Mouse (Mus musculus) MEL (cell line): ENCODE results near the gene Eif4ebp2. TPM values are rescaled to one million over a fixed set of nuclear protein-coding genes. Genes with fewer than 3 reads are reported as not detected.

Experiments
- DNase-seq: peaks from one replicate; pipeline ENCODE4 v3.0.0; 2011; ENCODE audit warnings: low read depth, low spot score
- H3K27ac ChIP-seq: 2 replicates; pipeline ENCODE4 v1.5.1; 2012; ENCODE audit warnings: low read depth, mild to moderate bottlenecking, control low read depth, low read length, moderate library complexity; ENCODE audit not compliant: control insufficient read depth
- H3K27me3 ChIP-seq, 2 experiments: fragments of 150-350 bp in 1 of 2; sonication (generic) in 1 of 2; 2 replicates each; pipeline ENCODE4 v1.6.1; 2012; ENCODE audit warnings: low read length in 2 of 2, mild to moderate bottlenecking in 2 of 2, improper control_type of control experiment in 1 of 2, moderate library complexity in 1 of 2; ENCODE audit not compliant: insufficient read depth in 2 of 2, control insufficient read depth in 1 of 2
- H3K36me3 ChIP-seq, 2 experiments: 2 replicates each; pipeline ENCODE4 v1.6.1; 2012 to 2014; ENCODE audit warnings: low read length in 2 of 2, improper control_type of control experiment in 1 of 2, inconsistent platforms in 1 of 2, mild to moderate bottlenecking in 1 of 2; ENCODE audit not compliant: insufficient read depth in 2 of 2, control insufficient read depth in 1 of 2
- H3K4me1 ChIP-seq, 2 experiments: fragments of 150-350 bp in 1 of 2; sonication (generic) in 1 of 2; 2 replicates each; pipeline ENCODE4 v1.6.1; 2012; ENCODE audit warnings: low read length in 2 of 2, improper control_type of control experiment in 1 of 2, mild to moderate bottlenecking in 1 of 2; ENCODE audit not compliant: insufficient read depth in 2 of 2, control insufficient read depth in 1 of 2
- H3K4me3 ChIP-seq, 2 experiments: fragments of 150-350 bp in 1 of 2; sonication (generic) in 1 of 2; 2 replicates each; pipeline ENCODE4 v1.5.1; 2012; ENCODE audit warnings: low read depth in 2 of 2, low read length in 2 of 2, mild to moderate bottlenecking in 2 of 2, moderate library complexity in 2 of 2, control low read depth in 1 of 2, improper control_type of control experiment in 1 of 2; ENCODE audit not compliant: control insufficient read depth in 1 of 2, insufficient read depth in 1 of 2
- H3K79me2 ChIP-seq: 2 replicates; pipeline ENCODE4 v1.6.1; 2012; ENCODE audit warnings: mild to moderate bottlenecking, low read length, moderate library complexity; ENCODE audit not compliant: control insufficient read depth, poor library complexity, insufficient read depth
- H3K9ac ChIP-seq: 2 replicates; pipeline ENCODE4 v1.6.1; 2012; ENCODE audit warnings: low read depth, mild to moderate bottlenecking, control low read depth, low read length, moderate library complexity; ENCODE audit not compliant: control insufficient read depth, poor library complexity, severe bottlenecking
- H3K9me3 ChIP-seq: fragments of 150-350 bp; sonication (generic); replicated peaks from 2 replicates; pipeline ENCODE4 v1.6.1; 2012; ENCODE audit warnings: mild to moderate bottlenecking, low read length, improper control_type of control experiment, moderate library complexity; ENCODE audit not compliant: insufficient read depth
- CHD1 ChIP-seq: IDR thresholded peaks from 2 replicates; pipeline ENCODE4 v1.6.1; 2012; ENCODE audit warnings: low read depth, mild to moderate bottlenecking, inconsistent platforms, low read length, improper control_type of control experiment
- CHD2 ChIP-seq: IDR thresholded peaks from 2 replicates; pipeline ENCODE4 v1.6.1; 2011; ENCODE audit warnings: low read length, improper control_type of control experiment
- E2F4 ChIP-seq: IDR thresholded peaks from 2 replicates; pipeline ENCODE4 v1.6.1; 2011; ENCODE audit warnings: low read depth, low read length, improper control_type of control experiment, borderline replicate concordance
- ETS1 ChIP-seq: IDR thresholded peaks from 2 replicates; pipeline ENCODE4 v1.6.1; 2012; ENCODE audit warnings: low read depth, mild to moderate bottlenecking, inconsistent platforms, low read length, improper control_type of control experiment, moderate library complexity
- GABPA ChIP-seq: IDR thresholded peaks from 2 replicates; pipeline ENCODE4 v1.6.1; 2012; ENCODE audit warnings: low read depth, mild to moderate bottlenecking, inconsistent platforms, low read length, improper control_type of control experiment, moderate library complexity
- HCFC1 ChIP-seq: IDR thresholded peaks from 2 replicates; pipeline ENCODE4 v1.6.1; 2012; ENCODE audit warnings: low read depth, mild to moderate bottlenecking, inconsistent platforms, low read length, improper control_type of control experiment, moderate library complexity
- JUND ChIP-seq: IDR thresholded peaks from 2 replicates; pipeline ENCODE4 v1.6.1; 2011; ENCODE audit warnings: low read depth, mild to moderate bottlenecking, improper control_type of control experiment, low read length
- KAT2A ChIP-seq: conservative IDR thresholded peaks from 2 replicates; pipeline ENCODE4 v1.6.1; 2012; ENCODE audit warnings: low read depth, low read length, improper control_type of control experiment, inconsistent platforms
- MAFK ChIP-seq: IDR thresholded peaks from 2 replicates; pipeline ENCODE4 v1.6.1; 2011; ENCODE audit warnings: low read depth, mild to moderate bottlenecking, low read length, improper control_type of control experiment, borderline replicate concordance
- MAX ChIP-seq: IDR thresholded peaks from 2 replicates; pipeline ENCODE4 v1.6.1; 2011; ENCODE audit warnings: low read length, improper control_type of control experiment
- MAZ ChIP-seq: IDR thresholded peaks from 2 replicates; pipeline ENCODE4 v1.6.1; 2012; ENCODE audit warnings: low read depth, mild to moderate bottlenecking, inconsistent platforms, low read length, improper control_type of control experiment
- MEF2A ChIP-seq: IDR thresholded peaks from 2 replicates; pipeline ENCODE4 v1.6.1; 2014; ENCODE audit warnings: low read depth, mild to moderate bottlenecking, inconsistent platforms, low read length, improper control_type of control experiment; ENCODE audit not compliant: poor library complexity, insufficient replicate concordance, severe bottlenecking; ENCODE audit errors: extremely low read depth
- MYB ChIP-seq: IDR thresholded peaks from 2 replicates; pipeline ENCODE4 v1.6.1; 2011; ENCODE audit warnings: mild to moderate bottlenecking, low read depth, low read length, improper control_type of control experiment
- MYC ChIP-seq: IDR thresholded peaks from 2 replicates; pipeline ENCODE4 v1.6.1; 2011; ENCODE audit warnings: low read depth, mild to moderate bottlenecking, low read length, improper control_type of control experiment, moderate library complexity
- NELFE ChIP-seq: IDR thresholded peaks from 2 replicates; pipeline ENCODE4 v1.6.1; 2011; ENCODE audit warnings: low read depth, low read length, improper control_type of control experiment
- NRF1 ChIP-seq: IDR thresholded peaks from 2 replicates; pipeline ENCODE4 v1.6.1; 2014; ENCODE audit warnings: low read depth, mild to moderate bottlenecking, inconsistent platforms, low read length, improper control_type of control experiment, moderate library complexity; ENCODE audit not compliant: poor library complexity, insufficient read depth, severe bottlenecking
- POLR2A ChIP-seq, 2 experiments: IDR thresholded peaks; 2 replicates each; pipeline ENCODE4 v1.6.1; 2011 to 2012; ENCODE audit warnings: low read length in 2 of 2, mild to moderate bottlenecking in 2 of 2, control low read depth in 1 of 2, improper control_type of control experiment in 1 of 2, low read depth in 1 of 2, moderate library complexity in 1 of 2; ENCODE audit not compliant: control insufficient read depth in 1 of 2, insufficient read depth in 1 of 2, poor library complexity in 1 of 2
- POLR2AphosphoS2 ChIP-seq: IDR thresholded peaks from 2 replicates; pipeline ENCODE4 v1.6.1; 2011; ENCODE audit warnings: low read length, improper control_type of control experiment
- POLR2AphosphoS5 ChIP-seq: IDR thresholded peaks from 2 replicates; pipeline ENCODE4 v1.6.1; 2012; ENCODE audit warnings: low read depth, borderline replicate concordance, mild to moderate bottlenecking, inconsistent platforms, low read length, moderate library complexity, mixed read lengths
- RAD21 ChIP-seq: IDR thresholded peaks from 2 replicates; pipeline ENCODE4 v1.6.1; 2011; ENCODE audit warnings: mild to moderate bottlenecking, low read depth, low read length, improper control_type of control experiment
- RCOR1 ChIP-seq: IDR thresholded peaks from 2 replicates; pipeline ENCODE4 v1.6.1; 2012; ENCODE audit warnings: low read depth, mild to moderate bottlenecking, inconsistent platforms, low read length, improper control_type of control experiment
- SMC3 ChIP-seq: IDR thresholded peaks from 2 replicates; pipeline ENCODE4 v1.6.1; 2011; ENCODE audit warnings: low read depth, low read length, improper control_type of control experiment
- TAL1 ChIP-seq: IDR thresholded peaks from 2 replicates; pipeline ENCODE4 v1.6.1; 2012; ENCODE audit warnings: mild to moderate bottlenecking, inconsistent platforms, low read length, moderate library complexity, mixed read lengths
- TBP ChIP-seq: IDR thresholded peaks from 2 replicates; pipeline ENCODE4 v1.8.0; 2011; ENCODE audit warnings: low read depth, low read length, improper control_type of control experiment
- TCF12 ChIP-seq: IDR thresholded peaks from 2 replicates; pipeline ENCODE4 v1.6.1; 2014; ENCODE audit warnings: low read depth, mild to moderate bottlenecking, inconsistent platforms, low read length, improper control_type of control experiment, moderate library complexity
- USF1 ChIP-seq: IDR thresholded peaks from 2 replicates; pipeline ENCODE4 v1.6.1; 2014; ENCODE audit warnings: low read depth, mild to moderate bottlenecking, inconsistent platforms, low read length, improper control_type of control experiment, moderate library complexity
- ZC3H11A ChIP-seq: IDR thresholded peaks from 2 replicates; pipeline ENCODE4 v1.6.1; 2012; ENCODE audit warnings: low read depth, mild to moderate bottlenecking, inconsistent platforms, low read length, improper control_type of control experiment
- polyA plus RNA-seq, 2 experiments: library from polyadenylated mRNA; stranded (reverse) in 1 of 2; unstranded in 1 of 2; fragments of >175 nt in 1 of 2; fragments of >200 nt in 1 of 2; gene quantifications; 2 replicates each; pipeline versions ENCODE4 v1.2.1 to v1.2.4; 2012; ENCODE audit warnings: low replicate concordance in 2 of 2, low read depth in 1 of 2; ENCODE audit not compliant: insufficient read length in 2 of 2, insufficient read depth in 1 of 2, missing spikeins in 1 of 2
- total RNA-seq: library from RNA; depleted of rRNA; stranded (reverse); fragments of 300-350 nt; gene quantifications from 2 replicates; pipeline ENCODE4 v1.2.3, GENCODE M21; 2012

Eif4ebp2 gene
- total and polyA plus RNA-seq, 3 experiments, result 17.1 to 186 (median 52.9) TPM

DNA sequence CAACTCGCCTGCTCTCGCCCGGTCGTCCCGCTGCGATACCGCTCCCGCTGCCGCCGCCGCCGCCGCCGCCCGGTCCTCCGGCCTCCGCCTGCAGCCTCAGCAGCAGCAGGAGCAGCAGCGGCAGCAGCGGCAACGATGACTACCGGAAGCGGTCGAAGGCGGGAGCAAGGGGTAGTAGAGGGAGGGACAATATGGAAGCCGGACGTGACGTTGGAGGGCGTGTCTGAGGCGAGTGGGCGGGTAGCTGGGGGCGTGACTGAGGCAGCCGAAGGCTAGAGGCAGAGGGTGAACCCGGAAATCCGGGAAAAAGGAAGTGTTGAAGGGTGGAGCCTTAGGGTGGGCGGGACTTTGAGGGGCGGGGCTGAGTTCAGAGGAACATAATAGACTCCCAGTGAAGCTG is at the start of gene Eif4ebp2 (continued):
- peak; percentile 81 for TF ChIP-seq HCFC1
- no peak for TF ChIP-seq E2F4

DNA sequence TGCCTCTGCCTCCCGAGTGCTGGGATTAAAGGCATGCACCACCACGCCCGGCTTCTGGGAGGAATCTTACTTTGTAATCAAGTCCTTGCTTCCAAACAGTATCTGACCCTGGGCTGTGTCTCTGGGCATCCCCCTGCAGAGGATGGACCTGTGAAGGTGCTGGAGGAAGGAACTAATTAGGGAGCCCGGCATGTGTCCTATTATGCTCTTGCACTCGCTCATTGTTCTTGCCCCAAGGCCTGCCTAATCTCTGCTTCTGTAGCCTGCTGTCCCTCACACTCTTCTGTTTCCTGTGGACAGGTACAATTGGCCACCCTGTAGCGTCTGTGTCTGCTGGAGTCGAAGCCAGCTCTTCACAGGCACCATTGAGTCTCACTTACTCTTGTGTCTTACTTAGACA is 48.3 kb upstream of the Eif4ebp2 start:
- H3K27ac ChIP-seq, result no peak overlapping the region
- H3K4me3 ChIP-seq, result no peak overlapping the region
- no peaks in the 10 kb centered on the region for H3K36me3 ChIP-seq
- H3K9ac ChIP-seq, result no peak overlapping the region
- no peaks in the 10 kb centered on the region for H3K27me3 ChIP-seq
- H3K9me3 ChIP-seq, result no peaks in the 10 kb centered on the region
- no peak for DNase-seq
- no peaks in the 10 kb centered on the region for H3K4me1 ChIP-seq
- TF ChIP-seq NRF1 (no peak), GABPA (no peak), USF1 (no peak), KAT2A (no peak), JUND (no peak), TAL1 (no peak), MAFK (no peak), RAD21 (no peak), MYC (no peak), POLR2A (IDR thresholded peaks at IDR 0.05; ENCODE audit: control insufficient read depth in 1 of 2, insufficient read depth in 1 of 2, low read depth in 1 of 2, low read length in 2 of 2, poor library complexity in 1 of 2) (no peak), NELFE (no peak), MYB (no peak), RCOR1 (no peak)
- no peaks in the 10 kb centered on the region for H3K79me2 ChIP-seq

DNA sequence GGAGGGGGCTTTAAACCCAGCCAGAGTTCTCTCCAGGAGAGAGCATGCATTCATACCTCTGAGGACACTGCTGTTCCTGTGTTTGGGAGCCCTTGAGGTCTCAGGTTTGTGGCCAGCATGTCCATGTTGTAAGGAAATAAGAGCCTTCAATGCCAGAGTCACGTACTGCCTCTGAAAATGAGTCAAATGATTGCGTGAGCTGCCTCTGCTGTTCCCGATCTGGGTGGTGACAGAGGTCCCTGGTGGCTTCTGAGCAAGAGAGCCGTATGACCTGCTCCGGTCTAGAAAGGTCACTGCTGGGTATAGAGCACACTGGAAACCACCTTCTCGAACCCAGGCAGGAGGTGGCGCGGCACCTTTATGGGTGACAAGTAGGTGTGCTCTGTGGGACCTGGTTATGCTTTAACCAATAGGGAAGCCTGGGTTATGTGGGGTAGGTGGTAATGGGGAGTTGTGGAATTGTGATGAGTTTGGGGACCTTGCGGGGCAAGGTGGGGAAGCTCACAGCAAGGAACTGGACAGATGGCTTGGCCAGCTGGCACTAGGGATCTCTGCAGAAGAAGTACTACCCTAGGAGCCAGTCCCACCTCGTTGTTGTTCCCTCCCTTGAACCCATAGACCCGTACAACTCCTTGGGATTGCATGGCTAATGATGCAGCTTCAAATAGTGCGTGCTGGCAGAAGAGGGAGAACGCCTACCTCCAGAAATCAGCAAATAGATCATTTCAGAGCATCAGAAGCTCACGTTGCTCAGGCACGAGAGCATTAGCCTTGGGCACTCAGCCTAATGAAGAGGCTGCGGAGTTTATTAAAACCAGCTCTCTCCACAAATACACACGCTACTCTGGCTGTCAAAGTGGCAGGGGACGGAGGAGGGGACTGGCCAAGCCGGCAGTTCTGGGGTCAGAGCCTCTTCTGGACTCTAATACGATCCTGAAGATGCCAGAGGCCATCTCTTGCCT is 47.3 kb upstream of the Eif4ebp2 start:
- Histone ChIP-seq H3K36me3 (no peaks in the 10 kb centered on the region), H3K9me3 (no peaks in the 10 kb centered on the region), H3K27ac (no peak overlapping the region), H3K4me3 (no peak overlapping the region), H3K27me3 (no peaks in the 10 kb centered on the region), H3K79me2 (no peaks in the 10 kb centered on the region), H3K9ac (no peak overlapping the region), H3K4me1 (no peaks in the 10 kb centered on the region)
- no peak for TF ChIP-seq MAX
- no peak for TF ChIP-seq ETS1
- TF ChIP-seq TAL1, result no peak
- TF ChIP-seq MYC, result no peak
- TF ChIP-seq CHD1, result no peak
- TF ChIP-seq SMC3, result no peak
- no peak for TF ChIP-seq KAT2A
- no peak for TF ChIP-seq POLR2AphosphoS2
- no peak for TF ChIP-seq CHD2
- TF ChIP-seq E2F4, result no peak
- TF ChIP-seq HCFC1, result no peak
- TF ChIP-seq TCF12, result no peak
- no peak for TF ChIP-seq POLR2AphosphoS5
- TF ChIP-seq TBP, result no peak
- no peak for TF ChIP-seq GABPA
- no peak for TF ChIP-seq RCOR1
- no peak for TF ChIP-seq MEF2A
- TF ChIP-seq MAZ, result no peak
- no peak for TF ChIP-seq NELFE
- TF ChIP-seq ZC3H11A, result no peak
- no peak for DNase-seq
